Mouse (Mus musculus) liver, embryonic 15.5 days (tissue): ENCODE results near the gene Nipbl. TPM values are rescaled to one million over a fixed set of nuclear protein-coding genes. Genes with fewer than 3 reads are reported as not detected.

Experiments used
- polyA plus RNA-seq: library from polyadenylated mRNA; unstranded; fragments of >200 nt; fragmentation: Nextera tagmentation; extraction: Ambion mirVana; gene quantifications from 2 replicates; pipeline ENCODE4 v1.2.1, GENCODE M21; 2015

The Nipbl gene
- polyA plus RNA-seq, 1 experiment from 2014 or later: 6.1 TPM

Other genes starting within 250 kb of the Nipbl start
- gene Gm2310, start 75.5 kb upstream of the Nipbl start, polyA plus RNA-seq: not detected in 2 replicates